Mouse (Mus musculus) spleen, postnatal 36 days (tissue): ENCODE measurements at regions not wholly inside any gene's neighbourhood (a gene's known extent, or its start where the extent isn't known, plus 50 kb on each side); places are given as distances from the start of the nearest gene placed in this dataset.
"Not testable (repeated sequence)": the region's sequence is repeated elsewhere in the genome, so short reads cannot be mapped to it uniquely, and the experiment has no call there.

Source experiments
- DNase-seq, 2 experiments: peaks; one replicate each; pipeline ENCODE4 v3.0.0; 2022; ENCODE audit warnings: low spot score in 2 of 2, mixed read lengths in 1 of 2

DNA sequence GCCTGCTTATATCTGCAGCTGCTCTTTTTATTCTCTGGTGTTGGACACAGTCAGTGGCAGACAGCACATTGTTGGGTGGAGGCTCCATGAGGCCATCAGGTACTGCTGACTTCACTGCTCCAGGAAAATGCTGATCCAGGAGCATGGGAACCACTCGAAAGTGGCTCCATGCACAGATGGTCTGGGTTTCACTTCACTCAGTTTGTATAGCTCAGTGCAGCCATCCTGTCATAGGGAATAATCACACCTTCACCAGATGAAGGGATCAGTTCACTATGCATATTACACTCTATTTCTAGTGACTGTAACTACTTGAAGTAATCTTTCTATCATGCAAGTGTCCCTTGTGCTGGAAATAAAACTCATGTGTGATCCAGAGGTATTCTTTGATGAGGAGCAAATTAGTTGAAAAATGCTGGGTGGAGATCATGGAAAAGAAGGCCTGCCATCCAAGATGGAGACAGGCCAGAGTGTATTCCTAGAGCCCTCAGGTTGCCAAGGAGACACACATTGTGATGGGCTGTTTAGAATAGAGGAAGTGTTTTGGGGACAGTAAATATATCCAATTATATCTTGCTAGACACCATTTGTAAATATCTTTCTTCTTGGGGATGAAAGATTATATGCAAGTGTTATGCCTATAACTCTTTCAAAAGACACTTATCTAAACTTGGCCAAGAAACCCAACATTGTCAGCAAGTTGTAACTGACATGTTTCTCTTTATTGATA is 103.7 kb upstream of the Arhgap42 start:
- DNase-seq = no peak

- no peak for DNase-seq
Observed at GRCm38 (mm10) chr9:9318624-9319023, 79.7 kb upstream of the Arhgap42 start.

GRCm38 (mm10) chr9:9316021-9316420 is 77.1 kb upstream of the Arhgap42 start:
- no peak for DNase-seq

DNA sequence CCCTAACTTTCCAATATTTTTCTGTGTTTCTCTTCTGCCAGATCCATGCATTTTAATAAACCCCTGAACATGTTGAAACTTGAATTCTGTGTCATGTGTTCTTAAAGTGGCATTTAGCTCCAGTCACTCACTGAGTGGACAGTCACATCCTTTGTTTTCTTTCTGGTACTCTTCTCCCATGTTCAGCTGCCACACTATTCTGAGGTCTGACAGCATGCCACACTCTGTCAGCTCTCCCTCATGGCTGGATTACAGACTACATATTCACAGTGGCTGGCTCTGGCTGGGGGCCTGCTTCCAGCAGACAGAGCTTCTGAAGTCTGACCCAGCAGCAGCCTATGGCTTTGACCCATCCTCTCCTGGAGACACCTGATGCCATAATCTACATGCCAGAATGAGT is 73.4 kb upstream of the Arhgap42 start:
- DNase-seq = no peak

DNA sequence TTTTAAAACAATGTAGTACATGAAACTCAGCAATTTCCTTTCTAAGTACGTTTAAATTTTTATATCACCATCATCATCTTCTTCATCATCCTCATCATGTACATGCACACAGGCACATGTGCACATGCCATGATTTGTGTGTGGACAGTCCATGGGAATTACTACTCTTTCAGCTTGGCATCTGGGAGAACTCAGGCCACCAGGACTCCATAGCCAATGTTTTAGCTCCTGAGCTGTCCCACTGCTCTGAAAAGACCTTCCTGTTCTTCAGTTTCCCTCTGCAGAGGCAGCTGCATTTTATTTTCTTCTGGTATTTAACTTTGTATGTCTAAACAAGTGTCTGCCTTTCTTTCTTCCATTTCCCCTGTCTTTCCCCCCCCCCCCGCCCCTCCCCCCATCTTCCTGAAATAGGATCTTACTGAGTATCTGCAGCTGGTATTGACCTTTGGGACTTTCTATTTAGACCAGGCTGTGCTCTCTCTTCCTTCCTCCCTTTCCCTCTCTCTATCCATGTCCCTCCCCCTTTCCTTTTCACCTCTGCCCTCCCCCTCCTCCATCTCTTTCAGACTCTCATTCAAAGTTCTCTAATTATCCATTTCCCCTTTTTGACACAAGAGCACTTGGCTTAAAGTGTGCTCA is 72.8 kb upstream of the Arhgap42 start:
- no peak for DNase-seq

DNA sequence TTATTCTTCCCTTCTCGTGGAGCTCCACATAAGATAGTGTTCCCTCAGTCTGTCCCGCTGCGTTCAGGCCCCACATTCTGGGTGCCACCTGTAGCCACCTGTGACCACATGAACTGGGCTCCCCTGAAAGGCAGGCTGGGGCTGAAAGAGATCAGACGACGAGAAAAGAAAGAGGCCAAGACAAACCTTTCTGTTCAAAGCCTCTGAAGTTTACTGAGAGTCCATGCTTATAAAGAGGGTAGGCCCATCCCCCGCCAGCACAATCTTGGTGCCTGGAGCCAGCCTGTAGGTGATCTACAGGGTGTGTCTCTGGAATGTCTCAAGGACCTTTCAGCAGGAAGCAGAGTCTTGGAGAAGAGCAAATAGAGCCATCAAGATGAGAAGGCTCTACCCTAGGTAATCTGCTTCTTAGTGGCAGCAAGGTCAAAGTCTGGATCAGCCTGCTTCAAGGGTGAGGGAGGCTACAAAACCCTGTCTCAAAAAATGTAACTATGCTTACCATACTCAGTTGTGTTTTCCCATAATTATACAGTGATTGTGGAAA is 72.2 kb upstream of the Arhgap42 start:
- not testable (repeated sequence) for DNase-seq

DNA sequence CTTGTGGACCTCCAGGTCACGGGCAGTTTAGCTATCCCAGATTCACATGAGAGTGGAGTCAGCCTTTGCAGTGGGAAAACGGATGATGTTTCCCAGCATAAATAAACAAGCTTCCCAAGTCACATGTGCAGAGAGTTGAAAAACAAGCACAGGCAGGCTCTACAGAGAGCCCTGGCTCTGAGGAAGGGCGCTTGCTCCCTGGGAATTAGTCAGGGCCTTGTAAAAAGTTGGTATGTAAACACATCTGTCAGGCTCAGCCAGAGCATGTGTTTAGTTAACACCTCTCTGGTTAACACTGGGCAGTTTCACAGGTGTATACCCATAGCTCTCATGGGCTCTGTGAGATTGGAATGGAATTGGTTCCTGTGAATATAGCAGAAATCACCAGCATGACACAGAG is 51.9 kb upstream of the Arhgap42 start:
- no peak for DNase-seq

DNA sequence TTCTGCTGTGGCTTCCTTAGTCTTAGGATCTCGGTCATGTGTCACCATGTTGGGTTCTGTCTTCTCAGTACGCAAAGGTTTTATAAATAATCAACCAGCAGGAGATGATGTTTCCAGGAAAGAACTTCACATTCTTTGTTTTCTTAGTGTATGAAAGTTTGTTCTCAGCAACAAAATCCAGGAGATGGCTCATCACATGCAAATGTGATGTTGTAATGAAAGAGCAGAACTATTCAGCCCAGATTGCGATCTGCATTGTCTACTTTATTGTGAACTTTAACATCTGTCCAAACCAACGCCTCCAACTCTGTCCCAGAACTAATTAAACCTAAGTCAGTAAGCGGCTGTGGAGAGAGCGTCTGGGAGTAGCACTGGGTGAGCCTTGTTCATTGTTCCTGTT is 50.7 kb upstream of the Arhgap42 start:
- no peak for DNase-seq
